Mouse (Mus musculus): ENCODE measurements around the gene Gm20388. TPM values are rescaled to one million over a fixed set of nuclear protein-coding genes. Genes with fewer than 3 reads are reported as not detected.
A peak's percentile ranks its signal among the peaks of the same experiment; 100 is the strongest.

The Gm20388 gene
- total and polyA plus RNA-seq, 2 experiments from 2014 or later: 17.3 TPM; not detected in 1

DNA sequence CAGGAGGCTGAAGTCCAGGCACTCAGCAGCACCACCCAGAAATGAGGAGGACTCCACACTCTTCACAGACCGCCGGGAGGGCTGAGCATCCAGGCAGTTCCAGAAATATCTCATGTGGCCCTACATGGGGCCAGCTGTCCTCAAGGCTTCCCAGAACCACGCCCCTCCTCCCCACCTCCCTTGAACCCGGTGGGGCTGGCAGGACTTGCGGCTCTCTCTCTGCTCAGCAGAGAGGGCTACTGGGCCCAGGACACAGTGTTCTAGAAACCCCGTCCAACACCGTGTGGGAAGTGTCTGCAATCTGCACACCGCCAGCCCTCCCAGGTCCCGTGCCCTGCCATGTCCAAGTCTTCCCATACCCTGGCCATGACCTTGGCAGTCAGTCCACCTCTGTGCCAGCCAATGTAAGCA lies 1652.3 kb downstream of the Gm20388 start:
- Histone ChIP-seq H3K4me3 (ENCODE audit: low read depth, low read length) (no peak overlapping the region), H3K9me3 (replicated peaks; ENCODE audit: control insufficient read depth, low read length) (no peaks in the 10 kb centered on the region), H3K27me3 (ENCODE audit: control insufficient read depth, insufficient read depth, low read length) (no peaks in the 10 kb centered on the region), H3K9ac (replicated peaks; ENCODE audit: low read depth, low read length) (no peak overlapping the region), H3K4me2 (ENCODE audit: low read depth, low read length) (0 out of 2 replicates have a peak overlapping the region, but pooled peaks have one; percentile 2), H3K27ac (ENCODE audit: low read depth) (peak overlapping the region; percentile 89), H3K4me1 (ENCODE audit: control insufficient read depth, insufficient read depth) (peaks cover 7% of the 10 kb centered on the region), H3K36me3 (replicated peaks; ENCODE audit: control insufficient read depth, insufficient read depth, low read length) (peaks cover 26% of the 10 kb centered on the region)
- ATAC-seq (ENCODE audit: insufficient read depth, low read depth) (peak; percentile 94), DNase-seq (ENCODE audit: low spot score) (peak; percentile 84)
- TF ChIP-seq EP300 (IDR thresholded peaks at IDR 0.05; ENCODE audit: low read depth): peak; percentile 98
- TF ChIP-seq CTCF (IDR thresholded peaks at IDR 0.05; ENCODE audit: low read depth): no peak
- WGBS: 25% methylated on average over 9 of the region's 9 CpGs

DNA sequence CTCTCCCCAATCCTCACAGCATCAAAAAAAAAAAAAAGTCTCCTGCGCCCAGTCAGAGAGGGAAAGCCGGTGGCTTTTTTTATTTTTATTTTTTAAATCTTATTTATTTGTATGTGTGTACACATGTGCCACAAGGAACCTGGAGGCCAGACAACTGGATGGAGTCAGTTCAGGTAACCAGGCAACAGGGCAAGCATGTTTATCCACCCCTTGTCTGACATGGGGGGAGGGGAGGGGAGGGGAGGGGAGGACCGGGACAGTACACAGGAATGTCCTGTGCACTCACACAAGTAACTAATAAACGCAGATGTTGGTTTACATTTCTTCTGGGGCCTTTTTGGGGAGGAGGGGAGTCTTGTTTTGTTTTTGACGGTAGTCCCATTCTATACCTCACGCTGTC lies 1653.1 kb downstream of the Gm20388 start:
- no peak for TF ChIP-seq CTCF (IDR thresholded peaks at IDR 0.05; ENCODE audit: low read depth)
- no peak for TF ChIP-seq EP300 (IDR thresholded peaks at IDR 0.05; ENCODE audit: low read depth)
- no peak overlapping the region for H3K4me2 ChIP-seq (ENCODE audit: low read depth, low read length)
- no peaks in the 10 kb centered on the region for H3K9me3 ChIP-seq (replicated peaks; ENCODE audit: control insufficient read depth, low read length)
- peak overlapping the region; percentile 89 for H3K27ac ChIP-seq (ENCODE audit: low read depth)
- DNase-seq (ENCODE audit: low spot score) (no peak), ATAC-seq (ENCODE audit: insufficient read depth, low read depth) (no peak)
- peaks cover 21% of the 10 kb centered on the region for H3K36me3 ChIP-seq (replicated peaks; ENCODE audit: control insufficient read depth, insufficient read depth, low read length)
- H3K4me3 ChIP-seq (ENCODE audit: low read depth, low read length): no peak overlapping the region
- peaks cover 7% of the 10 kb centered on the region for H3K4me1 ChIP-seq (ENCODE audit: control insufficient read depth, insufficient read depth)
- 0 out of 2 replicates have a peak overlapping the region, but pooled peaks have one; percentile 23 for H3K9ac ChIP-seq (replicated peaks; ENCODE audit: low read depth, low read length)
- H3K27me3 ChIP-seq (ENCODE audit: control insufficient read depth, insufficient read depth, low read length): no peaks in the 10 kb centered on the region
- WGBS: 77% methylated on average over 6 of the region's 6 CpGs

DNA sequence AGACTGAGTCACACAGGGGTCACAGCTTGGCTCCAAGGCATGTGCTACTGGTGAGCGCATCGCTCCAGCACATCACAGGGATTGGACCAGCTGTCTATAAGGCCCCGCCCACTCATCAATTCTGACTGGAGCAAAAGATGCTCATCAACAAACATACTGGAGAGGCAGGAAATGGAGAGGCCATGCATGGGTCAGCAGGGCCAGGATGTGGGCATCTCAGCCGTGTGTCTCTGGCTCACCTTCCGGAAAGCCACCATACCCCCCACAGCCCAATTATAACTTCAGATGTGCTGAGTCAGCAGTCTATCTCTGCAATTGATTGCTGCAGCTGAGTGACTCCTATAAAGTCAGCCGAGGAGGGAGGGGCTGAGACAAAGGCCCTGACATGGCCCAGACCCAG lies 1657.7 kb downstream of the Gm20388 start:
- Histone ChIP-seq H3K27me3 (ENCODE audit: control insufficient read depth, insufficient read depth, low read length) (no peaks in the 10 kb centered on the region), H3K4me1 (ENCODE audit: control insufficient read depth, insufficient read depth) (peaks cover 6% of the 10 kb centered on the region; the same call in 1 of the 2 replicates), H3K9me3 (replicated peaks; ENCODE audit: control insufficient read depth, low read length) (no peaks in the 10 kb centered on the region), H3K27ac (ENCODE audit: low read depth) (no peak overlapping the region), H3K4me3 (ENCODE audit: low read depth, low read length) (no peak overlapping the region), H3K4me2 (ENCODE audit: low read depth, low read length) (no peak overlapping the region), H3K9ac (replicated peaks; ENCODE audit: low read depth, low read length) (no peak overlapping the region), H3K36me3 (replicated peaks; ENCODE audit: control insufficient read depth, insufficient read depth, low read length) (0 out of 2 replicates have a peak, but pooled peaks cover 5% of the 10 kb centered on the region)
- ATAC-seq (ENCODE audit: insufficient read depth, low read depth): no peak
- no peak for DNase-seq (ENCODE audit: low spot score)
- TF ChIP-seq EP300 (IDR thresholded peaks at IDR 0.05; ENCODE audit: low read depth) (no peak), CTCF (IDR thresholded peaks at IDR 0.05; ENCODE audit: low read depth) (no peak)
- WGBS: 78% methylated on average over 6 of the region's 6 CpGs

DNA sequence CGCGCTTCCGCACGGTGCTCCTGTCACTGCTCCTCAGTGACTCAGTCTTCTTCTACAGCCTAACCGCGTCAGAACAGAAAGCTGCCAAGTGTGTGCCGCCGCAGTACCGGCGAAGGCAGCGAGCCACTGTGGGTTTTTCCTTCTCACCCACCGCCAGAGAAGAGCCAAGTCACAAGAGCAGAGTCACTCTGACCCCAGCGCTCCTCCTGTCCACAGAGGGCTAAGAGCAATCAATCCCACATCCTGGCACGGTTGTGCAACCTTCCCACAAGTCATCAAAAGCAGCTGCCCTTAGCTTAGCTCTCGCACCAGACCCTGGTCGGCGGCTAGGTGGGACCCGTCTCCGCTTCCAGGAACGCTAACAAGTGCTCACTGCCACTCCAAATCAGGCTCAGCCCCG lies 1659.7 kb downstream of the Gm20388 start:
- Histone ChIP-seq H3K4me2 (ENCODE audit: low read depth, low read length) (peak overlapping the region; percentile 12; the same call in 1 of the 2 replicates), H3K4me1 (ENCODE audit: control insufficient read depth, insufficient read depth) (peaks cover 9% of the 10 kb centered on the region; the same call in 1 of the 2 replicates), H3K27ac (ENCODE audit: low read depth) (no peak overlapping the region), H3K4me3 (ENCODE audit: low read depth, low read length) (no peak overlapping the region), H3K9ac (replicated peaks; ENCODE audit: low read depth, low read length) (no peak overlapping the region), H3K9me3 (replicated peaks; ENCODE audit: control insufficient read depth, low read length) (no peaks in the 10 kb centered on the region), H3K36me3 (replicated peaks; ENCODE audit: control insufficient read depth, insufficient read depth, low read length) (no peaks in the 10 kb centered on the region), H3K27me3 (ENCODE audit: control insufficient read depth, insufficient read depth, low read length) (no peaks in the 10 kb centered on the region)
- 73% methylated on average over 21 of the region's 21 CpGs for WGBS
- no peak for ATAC-seq (ENCODE audit: insufficient read depth, low read depth)
- TF ChIP-seq EP300 (IDR thresholded peaks at IDR 0.05; ENCODE audit: low read depth) (no peak), CTCF (IDR thresholded peaks at IDR 0.05; ENCODE audit: low read depth) (no peak)
- DNase-seq (ENCODE audit: low spot score): no peak

DNA sequence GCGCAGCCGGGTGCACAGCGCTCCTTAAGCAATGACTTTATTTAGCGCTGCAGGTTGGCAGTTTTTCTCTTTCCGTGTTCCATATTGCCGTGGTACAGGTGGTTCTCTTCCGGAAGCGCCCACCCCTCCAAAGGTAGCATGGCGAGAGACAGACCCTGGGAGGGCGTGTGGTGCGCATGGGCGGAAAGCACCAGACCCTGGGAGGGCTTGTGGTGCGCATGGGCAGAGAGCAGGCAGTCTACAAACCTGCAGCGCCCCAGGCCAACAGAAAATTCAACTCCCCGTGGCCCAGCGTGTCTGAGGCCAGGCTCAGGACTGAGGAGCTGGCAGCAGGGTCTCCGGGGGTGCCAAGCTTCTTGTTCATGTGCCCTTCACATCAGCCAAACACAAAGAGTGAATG lies 1660.2 kb downstream of the Gm20388 start:
- 81% methylated on average over 17 of the region's 17 CpGs for WGBS
- Histone ChIP-seq H3K36me3 (replicated peaks; ENCODE audit: control insufficient read depth, insufficient read depth, low read length) (no peaks in the 10 kb centered on the region), H3K9ac (replicated peaks; ENCODE audit: low read depth, low read length) (no peak overlapping the region), H3K9me3 (replicated peaks; ENCODE audit: control insufficient read depth, low read length) (no peaks in the 10 kb centered on the region), H3K4me1 (ENCODE audit: control insufficient read depth, insufficient read depth) (peaks cover 9% of the 10 kb centered on the region; the same call in 1 of the 2 replicates), H3K27ac (ENCODE audit: low read depth) (no peak overlapping the region), H3K4me2 (ENCODE audit: low read depth, low read length) (peak overlapping the region; percentile 12; the same call in 1 of the 2 replicates), H3K27me3 (ENCODE audit: control insufficient read depth, insufficient read depth, low read length) (no peaks in the 10 kb centered on the region), H3K4me3 (ENCODE audit: low read depth, low read length) (no peak overlapping the region)
- TF ChIP-seq EP300 (IDR thresholded peaks at IDR 0.05; ENCODE audit: low read depth): no peak
- TF ChIP-seq CTCF (IDR thresholded peaks at IDR 0.05; ENCODE audit: low read depth): no peak
- DNase-seq (ENCODE audit: low spot score): no peak
- no peak for ATAC-seq (ENCODE audit: insufficient read depth, low read depth)

DNA sequence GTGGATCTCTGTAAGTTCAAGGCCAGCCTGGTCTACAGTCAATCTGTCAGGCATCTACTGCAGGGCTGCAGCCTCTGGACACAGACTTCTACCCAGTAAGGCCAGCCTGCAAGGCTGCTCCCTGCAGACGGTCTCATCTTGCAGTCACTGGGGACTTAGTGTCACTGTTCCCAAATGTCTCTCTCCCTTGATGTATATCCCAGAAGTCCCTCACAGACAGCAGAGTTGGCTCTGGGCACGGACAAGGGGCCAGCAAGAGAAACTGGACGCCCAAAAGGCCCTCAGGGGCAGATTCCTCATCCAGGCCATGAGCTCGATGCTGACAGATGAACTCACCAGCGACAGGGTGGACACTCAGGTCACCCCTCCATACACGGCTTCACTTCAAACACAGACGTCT lies 1661.5 kb downstream of the Gm20388 start:
- ATAC-seq (ENCODE audit: insufficient read depth, low read depth): no peak
- Histone ChIP-seq H3K9me3 (replicated peaks; ENCODE audit: control insufficient read depth, low read length) (no peaks in the 10 kb centered on the region), H3K27ac (ENCODE audit: low read depth) (no peak overlapping the region), H3K4me2 (ENCODE audit: low read depth, low read length) (no peak overlapping the region), H3K36me3 (replicated peaks; ENCODE audit: control insufficient read depth, insufficient read depth, low read length) (no peaks in the 10 kb centered on the region), H3K4me3 (ENCODE audit: low read depth, low read length) (no peak overlapping the region), H3K4me1 (ENCODE audit: control insufficient read depth, insufficient read depth) (peaks cover 15% of the 10 kb centered on the region), H3K9ac (replicated peaks; ENCODE audit: low read depth, low read length) (no peak overlapping the region), H3K27me3 (ENCODE audit: control insufficient read depth, insufficient read depth, low read length) (no peaks in the 10 kb centered on the region)
- TF ChIP-seq CTCF (IDR thresholded peaks at IDR 0.05; ENCODE audit: low read depth) (no peak), EP300 (IDR thresholded peaks at IDR 0.05; ENCODE audit: low read depth) (no peak)
- DNase-seq (ENCODE audit: low spot score): no peak
- WGBS: 77% methylated on average over 7 of the region's 7 CpGs
